Mouse (Mus musculus): ENCODE data around the gene Rab3c.

The Rab3c gene

GRCm38 (mm10) chr13:110083961-110084360, 196.8 kb downstream of the Rab3c start:
- no peak for DNase-seq

DNA sequence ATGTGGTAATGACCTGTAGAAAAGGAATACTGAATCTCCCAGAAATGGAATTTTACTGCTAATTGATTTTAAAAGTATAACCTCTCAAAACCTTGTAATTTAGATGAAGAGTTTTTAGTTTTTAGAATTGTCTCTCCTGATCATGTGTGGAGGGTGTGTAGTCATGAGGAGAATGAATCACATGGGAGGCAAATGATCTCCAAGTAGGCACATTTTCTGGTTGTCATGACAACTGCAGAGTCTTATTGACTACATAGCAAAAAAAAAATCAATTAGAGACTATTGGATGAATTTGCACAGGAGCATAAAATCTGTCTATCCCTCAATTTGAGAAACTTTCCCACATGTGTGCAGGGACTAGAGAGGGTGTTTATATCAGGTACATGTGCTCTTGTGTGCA, 199.6 kb downstream of the Rab3c start:
- DNase-seq, result no peak

DNA sequence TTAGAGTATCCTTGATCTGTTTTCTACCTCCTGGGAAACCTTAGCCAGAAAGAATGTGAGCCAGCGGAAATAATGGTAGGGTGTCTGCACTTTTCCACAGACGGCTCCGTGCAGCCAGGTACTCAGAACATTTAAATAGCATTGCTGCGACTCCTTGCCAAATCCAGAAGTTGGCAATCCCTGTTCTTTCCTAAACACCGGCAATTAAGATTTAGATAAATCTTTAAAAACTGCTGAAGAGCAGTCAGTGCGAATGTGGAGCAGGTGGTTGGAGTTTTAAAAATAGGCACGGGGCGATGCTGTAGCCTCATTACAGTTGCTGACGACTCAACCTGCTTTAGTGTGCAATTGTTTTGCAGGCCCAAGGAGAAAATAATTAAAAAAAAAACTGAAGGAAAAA, 205.2 kb downstream of the Rab3c start:
- DNase-seq, result no peak

GRCm38 (mm10) chr13:110074180-110074579, 206.6 kb downstream of the Rab3c start:
- DNase-seq, result no peak

GRCm38 (mm10) chr13:110067149-110067548, 213.6 kb downstream of the Rab3c start:
- no peak for DNase-seq

DNA sequence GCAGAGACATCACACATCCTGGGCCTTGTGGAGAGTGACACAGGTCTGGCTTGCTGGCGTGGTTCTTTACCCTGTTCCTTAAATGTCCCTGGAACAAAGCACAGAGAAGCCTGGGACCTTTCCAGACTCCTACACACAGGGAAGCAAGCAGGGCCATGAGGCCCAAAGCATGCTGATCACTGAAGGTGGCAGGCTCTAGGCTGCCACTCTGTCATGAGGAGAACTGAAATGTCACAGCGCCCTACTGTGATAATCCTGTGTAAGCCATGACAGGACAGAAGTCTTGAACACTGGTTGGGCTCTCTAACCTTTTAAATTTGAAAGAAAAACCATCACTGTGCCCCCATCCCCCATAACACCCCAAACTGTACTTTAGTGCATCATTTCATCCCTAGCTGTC, 214.1 kb downstream of the Rab3c start:
- DNase-seq, result no peak

DNA sequence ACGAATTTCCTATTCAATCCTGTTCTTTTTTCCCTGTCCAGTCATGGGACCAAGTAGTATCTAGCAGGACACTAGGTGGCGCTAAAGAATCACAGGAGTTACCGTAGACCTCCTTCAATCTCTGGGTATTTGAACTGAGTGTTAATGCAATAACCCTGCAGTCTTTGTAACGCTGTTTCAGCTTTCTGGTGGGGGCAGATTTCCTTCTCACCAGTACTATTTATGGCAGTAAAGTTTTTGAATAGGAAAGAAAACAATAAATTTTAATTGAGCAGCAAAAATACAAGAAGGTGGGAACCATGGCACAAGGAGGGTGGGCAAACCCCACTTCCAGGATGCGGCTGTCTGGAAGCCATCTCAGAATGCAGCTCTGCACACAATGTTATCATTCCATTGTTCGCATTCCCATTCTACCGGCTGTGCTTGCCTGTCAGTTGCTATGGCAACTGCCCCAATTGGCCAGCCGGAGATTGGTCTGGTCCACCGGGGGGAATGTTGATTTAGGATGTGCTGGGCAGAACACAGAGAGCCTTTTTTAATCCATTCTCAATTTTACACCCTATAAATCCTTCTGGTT, 217.9 kb downstream of the Rab3c start:
- DNase-seq, result peak; percentile 52

- DNase-seq, result no peak
Observed at GRCm38 (mm10) chr13:110062288-110062687, 218.5 kb downstream of the Rab3c start.

DNA sequence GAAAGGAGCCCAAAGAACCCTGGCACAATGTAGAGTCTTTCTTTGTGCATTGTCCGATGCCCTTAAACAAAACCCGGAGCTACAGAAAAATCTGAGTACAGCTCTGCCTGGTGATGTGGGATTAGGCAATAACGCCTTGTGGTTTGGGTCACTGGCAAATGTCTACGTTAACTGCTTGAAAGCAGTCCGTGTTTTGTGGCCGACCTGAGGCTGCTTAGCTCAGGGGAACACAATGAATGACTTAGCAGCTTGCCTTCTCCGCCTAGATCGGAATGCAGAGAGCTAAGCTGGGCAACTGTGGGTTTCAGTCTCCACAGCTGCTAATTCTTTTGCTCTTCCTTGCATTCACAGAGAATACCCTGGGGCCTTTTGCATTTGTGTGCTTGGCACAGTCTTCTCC, 226.3 kb downstream of the Rab3c start:
- no peak for DNase-seq

GRCm38 (mm10) chr13:110048767-110049434, 231.9 kb downstream of the Rab3c start:
- DNase-seq, result peak; percentile 23

- DNase-seq, result peak; percentile 54
Observed at GRCm38 (mm10) chr13:110044418-110044817, 236.4 kb downstream of the Rab3c start.

DNA sequence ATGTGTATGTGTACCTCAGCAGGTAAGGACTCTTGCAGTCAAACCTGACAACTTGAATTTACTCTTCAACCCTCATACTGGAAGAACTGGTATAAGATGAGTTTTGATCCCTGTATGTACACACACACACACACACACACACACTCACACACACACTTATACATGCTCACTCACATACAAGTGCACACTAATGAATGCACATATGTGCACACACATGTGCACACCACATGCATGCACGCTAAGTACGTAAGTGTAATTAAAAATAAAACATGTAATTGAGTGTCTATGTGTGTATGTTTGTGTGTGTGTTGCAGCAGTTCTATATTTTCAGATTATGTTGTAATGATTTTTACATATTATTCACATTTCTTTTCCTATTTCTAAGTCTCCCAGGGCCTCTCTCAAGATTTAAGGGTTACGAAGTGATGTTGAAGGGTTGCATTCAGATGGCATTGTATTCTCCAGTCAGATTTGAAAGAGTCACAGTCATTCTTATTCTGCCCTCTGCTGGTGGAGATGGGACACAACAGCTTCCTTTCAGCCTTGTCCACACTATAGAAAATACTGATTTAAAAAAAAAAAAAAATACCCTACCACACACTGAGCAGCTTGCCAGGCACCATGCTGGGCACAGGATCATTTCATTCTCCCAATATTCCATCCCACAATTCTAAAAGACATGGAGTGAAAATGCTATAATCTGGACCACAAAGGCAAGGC, 240.9 kb downstream of the Rab3c start:
- DNase-seq, result peak; percentile 55

DNA sequence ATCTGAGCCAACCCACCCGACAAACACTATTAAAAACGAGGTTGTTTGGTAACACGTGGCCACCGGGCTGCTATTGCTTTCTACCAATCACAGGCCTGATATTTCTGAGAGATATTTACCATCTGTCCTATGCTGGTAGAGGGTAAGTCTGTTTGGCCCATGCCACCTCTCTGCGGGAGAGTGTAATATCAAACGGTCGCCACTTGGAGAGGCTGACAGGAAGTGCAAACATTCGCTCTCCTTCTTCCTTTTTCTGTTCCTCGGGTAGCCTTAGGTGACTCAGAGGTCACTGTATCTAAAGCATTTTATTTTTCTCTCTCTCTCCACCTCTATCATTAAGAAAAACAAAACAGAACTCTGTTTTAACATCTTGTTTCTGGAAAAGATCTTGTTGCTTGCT, 241.6 kb downstream of the Rab3c start:
- no peak for DNase-seq

DNA sequence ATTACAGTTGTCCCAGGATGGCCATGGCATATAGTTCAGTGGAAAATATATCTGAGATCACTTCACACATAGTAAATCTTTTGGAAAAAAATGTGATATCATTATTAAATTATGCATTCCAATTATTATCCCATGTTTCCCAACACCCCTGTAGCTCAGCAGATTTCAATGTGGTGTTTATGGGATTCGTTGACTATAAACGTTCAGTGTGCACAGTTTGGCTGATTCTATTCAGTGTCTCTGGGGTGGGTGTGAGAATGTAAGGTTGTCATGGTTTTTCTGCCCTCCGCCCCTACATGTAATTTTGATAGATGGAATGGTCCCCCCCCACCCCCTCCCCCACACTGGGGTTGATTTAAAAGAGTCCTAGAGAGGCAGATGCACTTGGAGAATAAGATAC, 242.3 kb downstream of the Rab3c start:
- DNase-seq, result no peak

DNA sequence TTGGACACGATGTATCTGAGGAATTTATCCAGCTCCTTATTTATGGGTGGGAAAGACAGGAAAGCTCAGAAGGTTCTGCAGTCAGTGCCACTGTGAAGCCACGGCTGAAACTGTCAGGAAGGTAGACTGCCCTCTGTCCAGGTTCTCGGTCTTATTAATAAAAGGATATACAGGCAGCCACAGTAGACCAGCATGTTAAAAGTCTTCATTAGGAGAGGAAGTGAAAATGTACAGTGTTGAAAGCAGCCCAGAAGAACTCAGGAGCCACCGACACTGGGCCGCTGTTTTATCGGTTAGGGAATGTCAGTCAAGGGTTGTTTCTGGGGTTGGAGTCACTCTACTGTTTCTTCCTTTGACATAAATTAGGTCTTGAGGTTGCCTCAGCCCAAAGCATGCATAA, 245.9 kb downstream of the Rab3c start:
- no peak for DNase-seq

GRCm38 (mm10) chr13:110034041-110034440, 246.8 kb downstream of the Rab3c start:
- DNase-seq, result no peak

DNA sequence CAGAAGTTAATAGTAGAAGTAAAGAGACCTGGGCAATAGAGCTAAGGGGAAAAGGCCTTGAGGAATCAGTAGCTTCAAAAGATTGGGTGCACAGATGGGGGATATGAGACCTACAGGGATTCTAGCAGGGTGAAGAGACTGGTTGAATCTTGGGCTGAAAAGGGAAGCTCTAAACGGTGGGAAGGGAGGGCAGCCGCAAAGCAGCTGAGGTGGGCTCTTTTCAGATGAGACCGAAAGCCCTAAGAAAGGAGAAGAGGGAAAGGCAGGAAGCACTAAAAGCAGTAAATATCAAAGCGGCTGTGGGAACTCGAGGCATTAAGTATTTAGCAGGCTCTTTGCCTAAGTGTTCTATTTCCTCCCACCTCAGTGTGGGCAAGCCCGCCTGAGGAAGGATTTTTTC, 248.9 kb downstream of the Rab3c start:
- DNase-seq, result no peak

- DNase-seq, result no peak
Observed at GRCm38 (mm10) chr13:110031061-110031460, 249.7 kb downstream of the Rab3c start.

- no peak for DNase-seq
Observed at GRCm38 (mm10) chr13:110024381-110025161, 256.2 kb downstream of the Rab3c start.

- DNase-seq, result peak; percentile 48
Observed at GRCm38 (mm10) chr13:110023031-110023430, 257.8 kb downstream of the Rab3c start.

GRCm38 (mm10) chr13:110019774-110020173, 261.0 kb downstream of the Rab3c start:
- no peak for DNase-seq

DNA sequence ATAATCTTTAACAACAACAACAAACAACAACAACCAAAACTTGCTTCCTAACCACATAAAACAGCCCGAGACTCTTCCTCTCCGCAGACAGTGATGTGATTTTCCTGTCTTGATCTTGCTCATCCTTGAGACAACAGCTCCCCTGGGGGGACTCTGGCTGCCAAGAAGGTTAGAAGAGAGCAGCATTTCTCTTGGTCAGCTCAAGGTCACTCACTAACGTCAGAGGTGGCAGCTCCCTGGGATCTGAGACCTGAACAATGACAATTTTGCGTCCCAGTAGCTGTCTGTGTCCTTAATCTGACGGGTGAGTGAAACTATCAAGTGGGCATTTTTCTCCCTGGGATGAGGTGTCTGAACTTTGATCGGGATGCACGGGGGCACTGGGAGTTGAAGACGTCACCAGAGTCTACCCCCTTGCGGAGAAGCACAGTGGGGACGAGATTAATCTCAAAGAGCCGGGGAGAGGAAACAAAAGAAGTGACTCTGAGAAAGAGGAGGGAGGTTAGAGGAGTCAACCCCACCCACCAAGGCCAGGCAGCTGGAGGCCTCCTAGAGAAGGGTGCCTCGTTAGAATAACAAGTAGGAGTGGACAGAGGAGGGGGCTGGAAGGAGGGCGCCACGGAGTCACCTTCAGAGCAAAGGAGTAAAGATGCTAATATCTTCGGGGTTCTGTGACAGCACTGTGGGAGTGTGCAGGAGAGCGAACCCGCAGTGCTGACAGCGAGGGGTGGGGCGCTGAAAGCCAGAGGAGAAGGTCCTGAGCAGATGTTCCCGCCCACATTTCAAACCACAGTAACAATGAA, 261.7 kb downstream of the Rab3c start:
- peak; percentile 30 for DNase-seq
